Mouse (Mus musculus) naive thymus-derived CD4-positive, alpha-beta T cell, adult 2 months (primary cell): ENCODE data around the gene Rbm4b.

Experiments
- DNase-seq: peaks from one replicate; pipeline ENCODE4 v3.0.0-alpha.2; 2011; ENCODE audit warnings: low read depth

Gene Rbm4b

GRCm38 (mm10) chr19:4810746-4811062, 54.4 kb downstream of the Rbm4b start:
- DNase-seq: no peak

- DNase-seq: peak; percentile 97
Measured at GRCm38 (mm10) chr19:4811063-4811908, 55.0 kb downstream of the Rbm4b start, which contains the start of the genes Gm21992 and Rbm14. Gm21992 (minus strand) TSS chr19:4811612. Rbm14 (minus strand) TSS chr19:4811634.

- DNase-seq: no peak
Measured at GRCm38 (mm10) chr19:4811909-4812242, 55.6 kb downstream of the Rbm4b start.

- DNase-seq: peak; percentile 33
Measured at GRCm38 (mm10) chr19:4812334-4812949, 56.1 kb downstream of the Rbm4b start.

- peak; percentile 59 for DNase-seq
Measured at GRCm38 (mm10) chr19:4813015-4813414, 56.7 kb downstream of the Rbm4b start.
